Mouse (Mus musculus): ENCODE data around the gene Aldoart1. TPM values are rescaled to one million over a fixed set of nuclear protein-coding genes. Genes with fewer than 3 reads are reported as not detected.

The Aldoart1 gene
- 0.10 and 0.39 TPM in 2 replicates for polyA plus RNA-seq (2015; fragmentation: Nextera tagmentation; extraction: Ambion mirVana)

GRCm38 (mm10) chr4:72852534-72852933, at the start of gene Aldoart1:
Aldoart1 (minus strand) TSS chr4:72852634.
- no peaks in the 10 kb centered on the region for H3K27me3 ChIP-seq (ENCODE audit: control insufficient read depth, insufficient read depth, low read length)
- H3K4me3 ChIP-seq (replicated peaks; ENCODE audit: low read length): no peak within 1 kb of the TSS
- no peak within 1 kb of the TSS for H3K4me2 ChIP-seq (ENCODE audit: low read depth, low read length)
- H3K27ac ChIP-seq (ENCODE audit: low read length): no peak within 1 kb of the TSS
- no peak; the same call in 1 of the 2 replicates for ATAC-seq (ENCODE audit: insufficient read depth, low FRiP score)
- H3K36me3 ChIP-seq (ENCODE audit: control insufficient read depth, insufficient read depth, low read length): no peaks in the 10 kb centered on the region
- no peaks in the 10 kb centered on the region for H3K4me1 ChIP-seq (ENCODE audit: control insufficient read depth, insufficient read depth, low read length)
- H3K9me3 ChIP-seq (replicated peaks; ENCODE audit: control insufficient read depth, low read length): no peaks in the 10 kb centered on the region
- 92% methylated on average over 9 of the region's 9 CpGs for WGBS
- no peak within 1 kb of the TSS for H3K9ac ChIP-seq (ENCODE audit: low read length)

- Histone ChIP-seq H3K27me3 (ENCODE audit: control insufficient read depth, insufficient read depth, low read length) (no peaks in the 10 kb centered on the region), H3K9me3 (replicated peaks; ENCODE audit: control insufficient read depth, low read length) (no peaks in the 10 kb centered on the region), H3K4me2 (ENCODE audit: low read depth, low read length) (no peak overlapping the region), H3K36me3 (ENCODE audit: control insufficient read depth, insufficient read depth, low read length) (no peaks in the 10 kb centered on the region), H3K27ac (ENCODE audit: low read length) (no peak overlapping the region), H3K4me1 (ENCODE audit: control insufficient read depth, insufficient read depth, low read length) (no peaks in the 10 kb centered on the region), H3K4me3 (replicated peaks; ENCODE audit: low read length) (no peak overlapping the region), H3K9ac (ENCODE audit: low read length) (no peak overlapping the region)
- WGBS: 50% methylated on average over 1 of the region's 1 CpGs
- no peak for ATAC-seq (ENCODE audit: insufficient read depth, low FRiP score)
Observed at GRCm38 (mm10) chr4:72901566-72901965, 49.1 kb upstream of the Aldoart1 start.

- WGBS: 51% methylated on average over 2 of the region's 2 CpGs
- no peaks in the 10 kb centered on the region for H3K27me3 ChIP-seq (ENCODE audit: control insufficient read depth, insufficient read depth, low read length)
- H3K4me3 ChIP-seq (replicated peaks; ENCODE audit: low read length): no peak overlapping the region
- H3K4me1 ChIP-seq (ENCODE audit: control insufficient read depth, insufficient read depth, low read length): no peaks in the 10 kb centered on the region
- ATAC-seq (ENCODE audit: insufficient read depth, low FRiP score): no peak
- no peak overlapping the region for H3K9ac ChIP-seq (ENCODE audit: low read length)
- H3K9me3 ChIP-seq (replicated peaks; ENCODE audit: control insufficient read depth, low read length): no peaks in the 10 kb centered on the region
- H3K36me3 ChIP-seq (ENCODE audit: control insufficient read depth, insufficient read depth, low read length): no peaks in the 10 kb centered on the region
- H3K27ac ChIP-seq (ENCODE audit: low read length): no peak overlapping the region
- H3K4me2 ChIP-seq (ENCODE audit: low read depth, low read length): no peak overlapping the region
Observed at GRCm38 (mm10) chr4:72865371-72866075, 13.1 kb upstream of the Aldoart1 start.

GRCm38 (mm10) chr4:72844276-72844675, 8.2 kb downstream of the Aldoart1 start:
- no peak for ATAC-seq (ENCODE audit: insufficient read depth, low FRiP score)

GRCm38 (mm10) chr4:72843025-72843424, 9.4 kb downstream of the Aldoart1 start:
- Histone ChIP-seq H3K9ac (ENCODE audit: low read length) (no peak overlapping the region), H3K4me2 (ENCODE audit: low read depth, low read length) (no peak overlapping the region), H3K27ac (ENCODE audit: low read length) (no peak overlapping the region), H3K4me1 (ENCODE audit: control insufficient read depth, insufficient read depth, low read length) (no peaks in the 10 kb centered on the region), H3K9me3 (replicated peaks; ENCODE audit: control insufficient read depth, low read length) (no peaks in the 10 kb centered on the region; the same call in 1 of the 2 replicates), H3K4me3 (replicated peaks; ENCODE audit: low read length) (no peak overlapping the region), H3K27me3 (ENCODE audit: control insufficient read depth, insufficient read depth, low read length) (no peaks in the 10 kb centered on the region), H3K36me3 (ENCODE audit: control insufficient read depth, insufficient read depth, low read length) (no peaks in the 10 kb centered on the region)
- no peak for ATAC-seq (ENCODE audit: insufficient read depth, low FRiP score)

More at GRCm38 (mm10) chr4:72844276-72844675, 8.2 kb downstream of the Aldoart1 start:
- H3K9ac ChIP-seq (ENCODE audit: low read length): no peak overlapping the region
- H3K4me1 ChIP-seq (ENCODE audit: control insufficient read depth, insufficient read depth, low read length): no peaks in the 10 kb centered on the region
- H3K4me3 ChIP-seq (replicated peaks; ENCODE audit: low read length): no peak overlapping the region
- H3K27me3 ChIP-seq (ENCODE audit: control insufficient read depth, insufficient read depth, low read length): no peaks in the 10 kb centered on the region
- H3K4me2 ChIP-seq (ENCODE audit: low read depth, low read length): no peak overlapping the region
- H3K9me3 ChIP-seq (replicated peaks; ENCODE audit: control insufficient read depth, low read length): no peaks in the 10 kb centered on the region; the same call in 1 of the 2 replicates
- H3K27ac ChIP-seq (ENCODE audit: low read length): no peak overlapping the region
- no peaks in the 10 kb centered on the region for H3K36me3 ChIP-seq (ENCODE audit: control insufficient read depth, insufficient read depth, low read length)

GRCm38 (mm10) chr4:72836430-72836829, 16.0 kb downstream of the Aldoart1 start:
- H3K4me1 ChIP-seq (ENCODE audit: control insufficient read depth, insufficient read depth, low read length): no peaks in the 10 kb centered on the region
- H3K27me3 ChIP-seq (ENCODE audit: control insufficient read depth, insufficient read depth, low read length): no peaks in the 10 kb centered on the region
- WGBS: 69% methylated on average over 2 of the region's 2 CpGs
- no peak overlapping the region for H3K4me2 ChIP-seq (ENCODE audit: low read depth, low read length)
- H3K4me3 ChIP-seq (replicated peaks; ENCODE audit: low read length): no peak overlapping the region
- ATAC-seq (ENCODE audit: insufficient read depth, low FRiP score): no peak
- no peaks in the 10 kb centered on the region for H3K36me3 ChIP-seq (ENCODE audit: control insufficient read depth, insufficient read depth, low read length)
- H3K27ac ChIP-seq (ENCODE audit: low read length): no peak overlapping the region
- H3K9ac ChIP-seq (ENCODE audit: low read length): no peak overlapping the region
- no peaks in the 10 kb centered on the region; the same call in 1 of the 2 replicates for H3K9me3 ChIP-seq (replicated peaks; ENCODE audit: control insufficient read depth, low read length)

- no peak for ATAC-seq (ENCODE audit: insufficient read depth, low FRiP score)
- Histone ChIP-seq H3K4me2 (ENCODE audit: low read depth, low read length) (no peak overlapping the region), H3K9me3 (replicated peaks; ENCODE audit: control insufficient read depth, low read length) (no peaks in the 10 kb centered on the region), H3K9ac (ENCODE audit: low read length) (no peak overlapping the region), H3K4me3 (replicated peaks; ENCODE audit: low read length) (no peak overlapping the region), H3K27ac (ENCODE audit: low read length) (no peak overlapping the region), H3K4me1 (ENCODE audit: control insufficient read depth, insufficient read depth, low read length) (no peaks in the 10 kb centered on the region), H3K36me3 (ENCODE audit: control insufficient read depth, insufficient read depth, low read length) (no peaks in the 10 kb centered on the region), H3K27me3 (ENCODE audit: control insufficient read depth, insufficient read depth, low read length) (no peaks in the 10 kb centered on the region)
- WGBS: 57% methylated on average over 1 of the region's 1 CpGs
Observed at GRCm38 (mm10) chr4:72835400-72835799, 17.0 kb downstream of the Aldoart1 start.

GRCm38 (mm10) chr4:72800816-72801215, 51.6 kb downstream of the Aldoart1 start:
- Histone ChIP-seq H3K4me3 (replicated peaks; ENCODE audit: low read length) (no peak overlapping the region), H3K4me1 (ENCODE audit: control insufficient read depth, insufficient read depth, low read length) (no peaks in the 10 kb centered on the region), H3K27me3 (ENCODE audit: control insufficient read depth, insufficient read depth, low read length) (no peaks in the 10 kb centered on the region), H3K9me3 (replicated peaks; ENCODE audit: control insufficient read depth, low read length) (no peaks in the 10 kb centered on the region), H3K4me2 (ENCODE audit: low read depth, low read length) (no peak overlapping the region), H3K9ac (ENCODE audit: low read length) (no peak overlapping the region), H3K27ac (ENCODE audit: low read length) (no peak overlapping the region), H3K36me3 (ENCODE audit: control insufficient read depth, insufficient read depth, low read length) (no peaks in the 10 kb centered on the region)
- ATAC-seq (ENCODE audit: insufficient read depth, low FRiP score): no peak
- WGBS: 81% methylated on average over 1 of the region's 1 CpGs

Data from stomach, embryonic 16.5 days (tissue).